Mouse (Mus musculus) erythroblast, embryonic 14.5 days (primary cell): Measurements from ENCODE around the gene Chmp1a.

ENCODE experiments used
- GATA1 ChIP-seq: IDR thresholded peaks from 2 replicates; pipeline ENCODE4 v1.6.1; 2012; ENCODE audit warnings: low read length, inconsistent platforms, mixed read lengths
- TAL1 ChIP-seq: IDR thresholded peaks from 3 replicates; pipeline ENCODE4 v1.6.1; 2012; ENCODE audit warnings: low read length, inconsistent platforms, mixed read lengths

- TF ChIP-seq GATA1 (no peak), TAL1 (no peak)
Measured at GRCm38 (mm10) chr8:123155177-123155576, 57.4 kb downstream of the Chmp1a start.
